Mouse (Mus musculus) liver, embryonic 16.5 days (tissue): ENCODE measurements around the gene Dnajc1. TPM values are rescaled to one million over a fixed set of nuclear protein-coding genes. Genes with fewer than 3 reads are reported as not detected.

Source experiments
- ATAC-seq: fragments of 200-750 bp; cut with Nextera tagmentation; 2 replicates; pipeline ENCODE4 v1.8.0; 2017; ENCODE audit warnings: low read depth, mild to moderate bottlenecking, moderate number of reproducible peaks, moderate library complexity
- H3K27ac ChIP-seq: fragments of 300-500 bp; sonication (generic); 2 replicates; pipeline ENCODE4 v1.5.1; 2014; ENCODE audit warnings: mild to moderate bottlenecking, low read length
- H3K27me3 ChIP-seq: fragments of 300-500 bp; sonication (generic); 2 replicates; pipeline ENCODE4 v1.6.1; 2014; ENCODE audit warnings: low read depth, low read length, mixed read lengths; ENCODE audit not compliant: control insufficient read depth, insufficient read depth
- H3K36me3 ChIP-seq: fragments of 300-500 bp; sonication (generic); 2 replicates; pipeline ENCODE4 v1.6.1; 2014; ENCODE audit warnings: mild to moderate bottlenecking; ENCODE audit not compliant: control insufficient read depth, insufficient read depth
- H3K4me1 ChIP-seq: fragments of 300-500 bp; sonication (generic); 2 replicates; pipeline ENCODE4 v1.6.1; 2014; ENCODE audit warnings: low read depth, low read length, mixed read lengths; ENCODE audit not compliant: control insufficient read depth
- H3K4me2 ChIP-seq: fragments of 300-500 bp; sonication (generic); 2 replicates; pipeline ENCODE4 v1.6.1; 2014; ENCODE audit warnings: low read depth, low read length, mixed read lengths
- H3K4me3 ChIP-seq: fragments of 300-500 bp; sonication (generic); 2 replicates; pipeline ENCODE4 v1.5.1; 2014; ENCODE audit warnings: low read depth, mild to moderate bottlenecking, low read length
- H3K9ac ChIP-seq: fragments of 300-500 bp; sonication (generic); 2 replicates; pipeline ENCODE4 v1.6.1; 2014; ENCODE audit warnings: low read depth, low read length
- H3K9me3 ChIP-seq: fragments of 300-500 bp; sonication (generic); replicated peaks from 2 replicates; pipeline ENCODE4 v1.6.1; 2016; ENCODE audit warnings: low read length; ENCODE audit not compliant: control insufficient read depth
- WGBS: fragments of 180-500 bp; shearing (Covaris S2); extraction: QIAGEN DNeasy Blood & Tissue Kit; methylation state at CpG from one replicate; pipeline ENCODE4 v1.1.7; 2014; ENCODE audit not compliant: insufficient replicate concordance; 5-methylcytosine and 5-hydroxymethylcytosine counted together
- polyA plus RNA-seq: library from polyadenylated mRNA; unstranded; fragments of >200 nt; fragmentation: Nextera tagmentation; extraction: Ambion mirVana; gene quantifications from 2 replicates; pipeline ENCODE4 v1.2.1, GENCODE M21; 2015

Gene Dnajc1
- polyA plus RNA-seq, 1 experiment from 2014 or later, result 10.1 TPM

GRCm38 (mm10) chr2:18195285-18195684 is 197.3 kb downstream of the Dnajc1 start:
- no peak for ATAC-seq
- Histone ChIP-seq H3K4me1 (no peaks in the 10 kb centered on the region), H3K4me2 (no peak overlapping the region), H3K27ac (no peak overlapping the region), H3K9me3 (no peaks in the 10 kb centered on the region), H3K27me3 (no peaks in the 10 kb centered on the region), H3K36me3 (peaks cover 6% of the 10 kb centered on the region), H3K4me3 (no peak overlapping the region), H3K9ac (no peak overlapping the region)
- 74% methylated on average over 4 of the region's 4 CpGs for WGBS

GRCm38 (mm10) chr2:18188367-18188766 is 204.3 kb downstream of the Dnajc1 start:
- no peaks in the 10 kb centered on the region for H3K27me3 ChIP-seq
- ATAC-seq, result no peak
- H3K27ac ChIP-seq, result no peak overlapping the region
- no peak overlapping the region for H3K4me3 ChIP-seq
- H3K4me1 ChIP-seq, result no peaks in the 10 kb centered on the region
- no peak overlapping the region for H3K4me2 ChIP-seq
- peaks cover 14% of the 10 kb centered on the region for H3K36me3 ChIP-seq
- H3K9me3 ChIP-seq, result no peaks in the 10 kb centered on the region
- no peak overlapping the region for H3K9ac ChIP-seq
- WGBS, result 68% methylated on average over 2 of the region's 2 CpGs

- Histone ChIP-seq H3K9ac (no peak overlapping the region), H3K36me3 (peaks cover 5% of the 10 kb centered on the region; the same call in 1 of the 2 replicates), H3K27ac (no peak overlapping the region), H3K4me3 (no peak overlapping the region), H3K4me1 (no peaks in the 10 kb centered on the region), H3K9me3 (no peaks in the 10 kb centered on the region), H3K4me2 (no peak overlapping the region), H3K27me3 (no peaks in the 10 kb centered on the region)
- ATAC-seq, result no peak
Measured at GRCm38 (mm10) chr2:18183079-18183478, 209.6 kb downstream of the Dnajc1 start.

GRCm38 (mm10) chr2:18181631-18182030 is 211.0 kb downstream of the Dnajc1 start:
- Histone ChIP-seq H3K9me3 (no peaks in the 10 kb centered on the region), H3K27me3 (no peaks in the 10 kb centered on the region), H3K36me3 (peaks cover 8% of the 10 kb centered on the region), H3K9ac (no peak overlapping the region), H3K4me3 (no peak overlapping the region), H3K27ac (no peak overlapping the region), H3K4me1 (no peaks in the 10 kb centered on the region), H3K4me2 (no peak overlapping the region)
- no peak for ATAC-seq
- WGBS, result 79% methylated on average over 3 of the region's 3 CpGs

- no peaks in the 10 kb centered on the region for H3K4me1 ChIP-seq
- no peak overlapping the region for H3K9ac ChIP-seq
- peaks cover 11% of the 10 kb centered on the region for H3K36me3 ChIP-seq
- H3K4me2 ChIP-seq, result no peak overlapping the region
- no peak for ATAC-seq
- H3K4me3 ChIP-seq, result no peak overlapping the region
- H3K27ac ChIP-seq, result no peak overlapping the region
- H3K9me3 ChIP-seq, result no peaks in the 10 kb centered on the region
- WGBS, result 87% methylated on average over 5 of the region's 5 CpGs
- H3K27me3 ChIP-seq, result no peaks in the 10 kb centered on the region
Measured at GRCm38 (mm10) chr2:18180323-18180722, 212.3 kb downstream of the Dnajc1 start.

GRCm38 (mm10) chr2:18176235-18176634 is 216.4 kb downstream of the Dnajc1 start:
- H3K36me3 ChIP-seq, result peaks cover 8% of the 10 kb centered on the region
- no peak overlapping the region for H3K27ac ChIP-seq
- no peak overlapping the region for H3K9ac ChIP-seq
- H3K27me3 ChIP-seq, result no peaks in the 10 kb centered on the region
- no peaks in the 10 kb centered on the region for H3K9me3 ChIP-seq
- H3K4me3 ChIP-seq, result no peak overlapping the region
- H3K4me1 ChIP-seq, result no peaks in the 10 kb centered on the region
- no peak overlapping the region for H3K4me2 ChIP-seq
- no peak for ATAC-seq
- 75% methylated on average over 3 of the region's 3 CpGs for WGBS

GRCm38 (mm10) chr2:18175234-18175633 is 217.4 kb downstream of the Dnajc1 start:
- Histone ChIP-seq H3K4me2 (no peak overlapping the region), H3K4me1 (no peaks in the 10 kb centered on the region), H3K36me3 (peaks cover 8% of the 10 kb centered on the region), H3K27me3 (no peaks in the 10 kb centered on the region), H3K9ac (no peak overlapping the region), H3K27ac (no peak overlapping the region), H3K9me3 (no peaks in the 10 kb centered on the region), H3K4me3 (no peak overlapping the region)
- WGBS, result 50% methylated on average over 1 of the region's 1 CpGs
- no peak for ATAC-seq

GRCm38 (mm10) chr2:18169174-18169948 is 223.3 kb downstream of the Dnajc1 start:
- Histone ChIP-seq H3K9me3 (no peaks in the 10 kb centered on the region), H3K4me1 (no peaks in the 10 kb centered on the region; the same call in 1 of the 2 replicates), H3K36me3 (peaks cover 2% of the 10 kb centered on the region; the same call in 1 of the 2 replicates), H3K4me2 (no peak overlapping the region), H3K27ac (no peak overlapping the region), H3K9ac (no peak overlapping the region), H3K27me3 (no peaks in the 10 kb centered on the region), H3K4me3 (no peak overlapping the region)
- WGBS, result 14% methylated on average over 1 of the region's 1 CpGs
- no peak for ATAC-seq

- WGBS, result 87% methylated on average over 2 of the region's 2 CpGs
- H3K27ac ChIP-seq, result no peak overlapping the region
- H3K9ac ChIP-seq, result no peak overlapping the region
- no peak overlapping the region for H3K4me3 ChIP-seq
- ATAC-seq, result no peak
- H3K4me1 ChIP-seq, result no peaks in the 10 kb centered on the region; the same call in 1 of the 2 replicates
- peaks cover 10% of the 10 kb centered on the region for H3K36me3 ChIP-seq
- no peaks in the 10 kb centered on the region for H3K9me3 ChIP-seq
- no peak overlapping the region for H3K4me2 ChIP-seq
- H3K27me3 ChIP-seq, result no peaks in the 10 kb centered on the region
Measured at GRCm38 (mm10) chr2:18165511-18165910, 227.1 kb downstream of the Dnajc1 start.
